Mouse (Mus musculus): ENCODE data around the gene Ppp1r12a. TPM values are rescaled to one million over a fixed set of nuclear protein-coding genes. Genes with fewer than 3 reads are reported as not detected.
A peak's percentile ranks its signal among the peaks of the same experiment; 100 is the strongest.

Gene Ppp1r12a
- 100 to 1,000 TPM in 1 of 2 experiments, 10 to 100 TPM in 1; 93.4 to 100 TPM for total RNA-seq (2021)

DNA sequence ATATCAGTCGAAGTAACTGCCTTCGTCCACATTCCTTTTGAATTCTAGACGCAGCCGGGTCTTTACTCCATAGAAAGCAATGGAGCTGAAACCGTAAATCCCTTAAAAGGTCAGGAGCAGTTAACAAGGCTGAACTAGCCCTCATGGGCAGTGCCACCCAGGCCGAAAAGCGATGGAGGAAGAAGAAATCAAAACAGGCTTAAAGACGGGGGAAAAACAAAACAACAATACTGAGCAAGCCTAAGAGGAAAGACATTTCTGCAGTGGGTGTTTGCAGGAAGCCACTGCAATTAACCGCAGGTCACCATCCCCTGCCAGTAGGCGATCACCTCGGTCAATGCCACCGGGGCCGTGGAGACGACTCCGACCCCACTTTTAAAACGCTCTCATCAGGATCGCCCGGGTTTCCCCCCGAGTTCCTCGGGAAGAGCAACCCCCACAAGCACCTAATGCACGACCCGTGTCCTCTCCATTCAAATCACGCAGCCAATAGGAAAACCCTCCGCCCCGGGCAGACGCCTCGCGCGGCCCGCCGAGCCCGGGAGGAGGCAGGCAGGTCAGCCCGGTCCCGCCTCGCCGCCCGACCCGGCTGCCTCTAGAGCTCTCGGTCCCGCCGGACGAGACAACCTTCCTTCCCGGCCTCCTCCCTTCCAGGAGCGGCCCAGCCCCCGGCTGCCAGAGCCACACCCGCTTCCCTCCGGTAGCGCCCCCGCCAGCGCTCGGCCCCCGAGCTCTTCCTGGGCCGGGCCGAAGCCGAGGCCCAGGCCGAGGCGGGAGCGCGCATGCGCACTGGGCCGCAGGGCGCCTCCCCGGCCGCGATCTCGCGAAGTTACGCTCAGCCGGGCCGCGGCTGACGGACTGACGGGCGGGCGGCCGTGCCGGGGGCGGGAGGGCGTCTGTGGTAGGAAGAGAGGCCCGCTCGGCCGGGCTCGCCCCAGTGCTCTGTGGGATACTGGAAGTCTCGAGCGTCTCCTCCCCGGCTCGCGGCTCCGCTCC is at the start of gene Ppp1r12a:
Ppp1r12a (plus strand) TSS at position 933 of the 996 bp plus-strand sequence.
- DNase-seq, result peak; percentile 96
- intact Hi-C loops (cut with DNase I), result loop anchor here (10.0 kb wide), 1 partner anchor 227 kb away; no protein-coding TSS in a partner anchor

- no peak for DNase-seq
- intact Hi-C loops (cut with DNase I), result no loop called here
Observed at GRCm38 (mm10) chr10:108113361-108114237, 48.4 kb upstream of the Ppp1r12a start.

- DNase-seq, result no peak
- intact Hi-C loops (cut with DNase I), result no loop called here
Observed at GRCm38 (mm10) chr10:108118200-108119163, 43.5 kb upstream of the Ppp1r12a start.

DNA sequence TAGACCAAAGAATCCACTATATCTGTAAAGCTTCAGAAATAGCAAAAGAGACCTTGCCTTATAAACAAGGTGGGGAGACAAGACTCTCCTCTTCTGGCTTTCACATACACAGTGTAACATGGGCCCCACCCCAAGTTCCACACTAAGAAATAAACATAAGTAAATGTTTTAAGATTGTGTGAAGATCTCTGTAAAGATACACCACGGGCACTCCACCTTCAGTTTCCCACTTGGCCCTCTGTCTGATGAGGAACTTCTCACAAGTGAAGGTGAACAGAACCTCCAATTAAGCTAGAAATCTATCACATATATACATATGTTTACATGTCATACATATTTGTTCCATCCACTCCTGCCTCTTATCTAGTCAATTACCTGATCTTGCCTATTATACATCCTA is 42.6 kb upstream of the Ppp1r12a start:
- intact Hi-C loops (cut with DNase I), result no loop called here
- DNase-seq, result no peak

DNA sequence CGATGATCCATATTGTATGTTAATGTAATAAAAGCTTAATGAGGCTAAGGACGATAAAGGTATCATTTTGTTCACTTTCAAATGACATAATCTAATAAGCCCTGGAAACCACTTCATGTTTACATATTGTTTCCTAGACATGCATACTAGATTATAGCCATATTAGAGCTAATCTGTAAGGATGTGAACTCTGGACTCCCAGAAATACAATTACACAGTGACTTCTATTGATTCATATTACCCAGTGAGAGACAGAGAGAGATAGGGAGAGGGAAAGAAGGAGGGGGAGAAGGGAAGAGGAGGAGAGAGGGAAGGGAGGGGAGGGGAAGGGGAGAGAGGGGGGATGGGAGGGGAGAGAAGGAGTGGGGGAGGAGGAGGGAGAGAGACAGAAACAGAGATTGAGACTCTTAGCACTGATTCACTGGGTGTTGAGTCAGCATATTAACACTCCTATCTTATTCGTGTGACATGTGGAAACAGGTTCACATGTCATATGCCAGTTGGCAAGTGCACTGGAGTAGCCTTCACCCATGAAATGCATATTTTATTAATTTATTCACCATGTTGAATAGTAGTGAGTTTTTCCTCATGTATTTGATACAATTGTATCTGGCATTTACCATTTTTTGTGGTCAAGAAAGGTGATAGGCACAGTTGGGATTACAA is 36.9 kb upstream of the Ppp1r12a start:
- DNase-seq, result no peak
- intact Hi-C loops (cut with DNase I), result no loop called here

DNA sequence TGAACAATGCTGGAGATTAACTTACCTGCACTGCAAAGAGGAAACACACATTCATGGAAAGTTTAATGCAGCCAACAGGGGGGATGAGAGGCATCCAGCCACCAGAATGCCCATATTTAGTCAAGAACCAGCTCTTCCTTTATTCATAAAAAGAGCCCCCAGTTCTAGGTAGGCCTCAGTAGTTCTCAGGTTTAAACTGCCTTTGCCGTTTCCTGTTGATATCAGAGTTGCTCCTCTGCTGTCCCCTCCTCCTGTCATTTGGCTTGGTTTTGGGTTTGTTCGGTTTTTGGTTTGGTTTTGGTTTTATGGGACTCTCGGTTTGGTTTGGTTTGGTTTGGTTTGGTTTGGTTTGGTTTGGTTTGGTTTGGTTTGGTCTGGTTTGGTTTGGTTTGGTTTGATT is 32.8 kb upstream of the Ppp1r12a start:
- intact Hi-C loops (cut with DNase I), result no loop called here

GRCm38 (mm10) chr10:108131858-108132257 is 30.1 kb upstream of the Ppp1r12a start:
- intact Hi-C loops (cut with DNase I), result no loop called here
- DNase-seq, result no peak

More for the DNA sequence above, 32.8 kb upstream of the Ppp1r12a start:
- no peak for DNase-seq

- intact Hi-C loops (cut with DNase I), result no loop called here
- no peak for DNase-seq
Observed at GRCm38 (mm10) chr10:108133253-108133652, 28.7 kb upstream of the Ppp1r12a start.

DNA sequence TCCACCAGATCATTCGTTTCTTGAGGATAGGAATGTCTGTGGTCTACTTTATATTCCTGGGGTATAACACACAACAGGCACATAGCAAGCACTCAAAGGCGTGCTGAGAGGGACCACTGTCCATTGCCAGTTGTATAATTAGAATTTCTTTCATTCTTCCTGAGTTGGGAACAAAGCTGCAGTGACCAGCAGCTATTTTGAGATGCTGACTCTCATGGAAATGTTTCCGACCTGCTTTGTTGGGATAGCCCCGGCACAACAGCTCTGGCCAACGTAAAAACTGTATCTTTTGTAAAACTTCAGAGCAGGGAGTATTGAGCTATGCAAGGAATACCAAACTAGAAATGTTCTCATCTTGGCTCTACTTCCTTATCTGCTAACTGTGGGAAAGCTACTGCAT is 28.2 kb upstream of the Ppp1r12a start:
- intact Hi-C loops (cut with DNase I), result no loop called here

GRCm38 (mm10) chr10:108138347-108138746 is 23.6 kb upstream of the Ppp1r12a start:
- intact Hi-C loops (cut with DNase I), result no loop called here
- no peak for DNase-seq

More for the DNA sequence above, 28.2 kb upstream of the Ppp1r12a start:
- DNase-seq, result no peak

DNA sequence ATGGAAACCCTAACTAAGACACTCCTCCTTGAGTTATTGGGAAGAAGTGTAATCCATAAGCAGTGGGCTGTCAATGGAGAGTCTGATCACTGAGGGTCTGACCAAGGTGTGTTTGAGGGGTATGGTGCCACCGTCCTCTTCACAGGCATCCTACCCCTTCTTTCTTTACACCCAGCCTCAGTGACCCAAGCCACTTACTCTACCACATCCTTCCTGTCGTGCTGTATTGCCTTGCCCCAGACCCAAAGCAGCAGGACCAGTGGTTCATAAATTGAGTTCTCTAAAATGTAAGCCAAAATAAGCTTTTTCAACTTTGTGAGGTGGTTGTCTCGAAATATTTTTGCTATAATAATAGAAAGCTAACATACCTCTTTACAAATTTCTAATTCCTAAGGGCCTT is 22.2 kb upstream of the Ppp1r12a start:
- intact Hi-C loops (cut with DNase I), result no loop called here
- no peak for DNase-seq

GRCm38 (mm10) chr10:108140742-108141141 is 21.3 kb upstream of the Ppp1r12a start:
- intact Hi-C loops (cut with DNase I), result no loop called here
- DNase-seq, result no peak

DNA sequence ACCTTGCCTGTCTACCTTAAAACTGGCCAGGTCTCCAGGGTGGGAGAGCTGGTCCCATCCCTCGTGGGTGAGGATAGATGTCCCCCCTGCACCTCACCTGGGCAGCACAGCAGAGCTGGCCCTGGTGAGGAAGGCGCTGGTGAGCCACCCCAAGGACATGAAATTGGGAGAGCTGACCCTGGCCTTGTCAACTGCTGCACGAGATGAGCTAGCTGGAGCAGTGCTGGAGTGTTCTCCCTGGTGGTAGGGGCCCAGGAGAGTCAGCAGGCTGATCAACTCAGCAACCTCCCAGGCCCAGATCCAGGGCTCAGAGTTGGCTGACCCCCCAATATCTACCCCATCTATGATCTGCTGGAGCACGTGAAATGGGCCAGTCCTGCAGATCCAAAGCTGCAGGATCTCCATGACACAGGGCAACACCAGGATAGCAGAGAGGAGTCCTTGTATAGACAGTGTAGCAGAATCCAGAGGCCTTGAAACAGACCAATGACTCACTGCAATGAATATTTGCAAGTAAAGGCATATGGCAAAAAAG is 17.9 kb upstream of the Ppp1r12a start:
- intact Hi-C loops (cut with DNase I), result no loop called here
- DNase-seq, result no peak

- no peak for DNase-seq
- intact Hi-C loops (cut with DNase I), result no loop called here
Observed at GRCm38 (mm10) chr10:108145701-108146100, 16.3 kb upstream of the Ppp1r12a start.

- intact Hi-C loops (cut with DNase I), result no loop called here
- no peak for DNase-seq
Observed at GRCm38 (mm10) chr10:108147031-108147430, 15.0 kb upstream of the Ppp1r12a start.

- intact Hi-C loops (cut with DNase I), result no loop called here
- no peak for DNase-seq
Observed at GRCm38 (mm10) chr10:108153301-108153700, 8.7 kb upstream of the Ppp1r12a start.

DNA sequence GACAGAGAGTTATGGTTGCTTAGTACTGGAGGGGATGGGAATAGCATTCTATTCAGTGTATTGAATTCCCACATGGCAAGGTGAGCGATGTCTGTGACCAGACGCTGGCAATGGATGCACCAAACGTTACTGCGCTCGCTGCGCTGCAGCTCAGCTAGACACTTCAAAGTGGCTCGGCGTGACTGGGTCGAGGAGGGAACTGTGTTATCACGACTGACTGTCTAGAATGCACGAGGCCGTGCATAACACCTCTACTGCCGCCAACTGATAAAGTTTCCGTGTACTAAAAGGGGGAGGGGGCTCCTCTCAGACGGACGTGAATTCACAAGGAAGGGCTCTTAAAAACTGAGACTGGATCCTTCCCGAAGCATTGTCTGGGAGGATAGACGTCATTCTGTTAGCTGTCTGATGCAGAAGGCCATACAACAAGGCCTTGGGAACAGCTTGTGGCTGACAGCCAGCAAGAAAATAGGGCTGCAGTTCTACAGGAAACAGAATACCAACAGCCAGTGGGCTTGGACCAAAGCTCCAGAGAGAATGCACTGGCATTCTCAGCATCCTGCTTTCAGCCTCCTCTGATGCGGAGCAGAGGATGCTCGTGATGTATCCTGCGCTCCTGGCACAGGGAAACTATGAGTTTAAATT is 6.8 kb upstream of the Ppp1r12a start:
- DNase-seq, result no peak
- intact Hi-C loops (cut with DNase I), result no loop called here

DNA sequence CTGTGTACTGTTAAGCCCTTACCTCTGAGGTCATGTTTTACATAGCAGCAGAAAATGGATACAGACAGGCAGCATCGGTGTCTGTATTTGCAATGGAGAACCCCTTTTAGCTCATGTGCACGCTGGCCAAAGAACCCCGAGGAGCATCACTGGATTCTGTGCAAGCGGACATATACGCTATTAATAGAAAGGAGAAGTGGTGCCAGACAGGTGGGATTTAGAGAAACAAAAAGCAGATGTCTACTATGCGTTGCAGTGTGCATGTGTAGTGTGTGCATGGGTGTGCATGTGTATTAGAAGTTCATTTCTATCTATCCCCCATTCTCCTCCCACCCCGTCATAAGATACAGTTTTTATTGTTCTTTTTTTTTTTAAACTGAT is 6.3 kb upstream of the Ppp1r12a start:
- intact Hi-C loops (cut with DNase I), result no loop called here
- DNase-seq, result no peak

GRCm38 (mm10) chr10:108156128-108156527 is 5.9 kb upstream of the Ppp1r12a start:
- intact Hi-C loops (cut with DNase I), result no loop called here
- DNase-seq, result no peak
